Mouse (Mus musculus) CH12F3 (cell line): Measurements from ENCODE around the gene Zfp367.

Experiments used
- in situ Hi-C: fragments of 300-500 bp; cut with MboI; formaldehyde crosslinking; loops from 2 replicates; pipeline ENCODE4 v1.14.3; 2020; ENCODE audit warnings: low sequenced_read_pairs

Zfp367 gene

GRCm38 (mm10) chr13:64153083-64153682, at the start of gene Zfp367:
Zfp367 (minus strand) TSS chr13:64153202.
- in situ Hi-C loops = no loop called here

- in situ Hi-C loops = no loop called here
Measured at GRCm38 (mm10) chr13:64200911-64201310, 47.9 kb upstream of the Zfp367 start.

GRCm38 (mm10) chr13:64198310-64198709, 45.3 kb upstream of the Zfp367 start:
- in situ Hi-C loops = no loop called here

GRCm38 (mm10) chr13:64197899-64198298, 44.9 kb upstream of the Zfp367 start:
- in situ Hi-C loops = no loop called here

GRCm38 (mm10) chr13:64187065-64187464, 34.1 kb upstream of the Zfp367 start:
- in situ Hi-C loops = no loop called here

GRCm38 (mm10) chr13:64186516-64186915, 33.5 kb upstream of the Zfp367 start:
- in situ Hi-C loops = no loop called here

- in situ Hi-C loops = no loop called here
Measured at GRCm38 (mm10) chr13:64185586-64185985, 32.6 kb upstream of the Zfp367 start.

GRCm38 (mm10) chr13:64185176-64185575, 32.2 kb upstream of the Zfp367 start:
- in situ Hi-C loops = no loop called here

- in situ Hi-C loops = no loop called here
Measured at GRCm38 (mm10) chr13:64184361-64184760, 31.4 kb upstream of the Zfp367 start.

GRCm38 (mm10) chr13:64183583-64183982, 30.6 kb upstream of the Zfp367 start:
- in situ Hi-C loops = no loop called here

GRCm38 (mm10) chr13:64182091-64182490, 29.1 kb upstream of the Zfp367 start:
- in situ Hi-C loops = no loop called here

- in situ Hi-C loops = no loop called here
Measured at GRCm38 (mm10) chr13:64180888-64181287, 27.9 kb upstream of the Zfp367 start.

- in situ Hi-C loops = no loop called here
Measured at GRCm38 (mm10) chr13:64180300-64180699, 27.3 kb upstream of the Zfp367 start.

- in situ Hi-C loops = loop anchor here (10.0 kb wide), 1 partner anchor 116 kb away; no protein-coding TSS in a partner anchor
Measured at GRCm38 (mm10) chr13:64178746-64179652, 26.0 kb upstream of the Zfp367 start.

GRCm38 (mm10) chr13:64178000-64178399, 25.0 kb upstream of the Zfp367 start:
- in situ Hi-C loops = loop anchor here (10.0 kb wide), 1 partner anchor 117 kb away; no protein-coding TSS in a partner anchor

GRCm38 (mm10) chr13:64169746-64170145, 16.7 kb upstream of the Zfp367 start:
- in situ Hi-C loops = loop anchor here (10.0 kb wide), 1 partner anchor 125 kb away; no protein-coding TSS in a partner anchor

- in situ Hi-C loops = no loop called here
Measured at GRCm38 (mm10) chr13:64163147-64163715, 10.2 kb upstream of the Zfp367 start.

- in situ Hi-C loops = no loop called here
Measured at GRCm38 (mm10) chr13:64162626-64163025, 9.6 kb upstream of the Zfp367 start.

GRCm38 (mm10) chr13:64161916-64162611, 9.1 kb upstream of the Zfp367 start:
- in situ Hi-C loops = no loop called here

- in situ Hi-C loops = no loop called here
Measured at GRCm38 (mm10) chr13:64161548-64161915, 8.5 kb upstream of the Zfp367 start, which contains the start of gene Habp4. Habp4 (plus strand) TSS chr13:64161824.

- in situ Hi-C loops = no loop called here
Measured at GRCm38 (mm10) chr13:64156966-64157365, 4.0 kb upstream of the Zfp367 start.
